Mouse (Mus musculus) heart, postnatal 0 days (tissue): Measurements from ENCODE around the gene Srr. TPM values are rescaled to one million over a fixed set of nuclear protein-coding genes. Genes with fewer than 3 reads are reported as not detected.

ENCODE experiments used
- ATAC-seq: fragments of 200-750 bp; cut with Nextera tagmentation; 2 replicates; pipeline ENCODE4 v1.8.0; 2017; ENCODE audit warnings: low read depth, moderate number of reproducible peaks, moderate library complexity; ENCODE audit not compliant: insufficient read depth
- DNase-seq: peaks from one replicate; pipeline ENCODE4 v3.0.0-alpha.2; 2016; ENCODE audit warnings: low spot score
- H3K27ac ChIP-seq: fragments of 300-500 bp; sonication (generic); 2 replicates; pipeline ENCODE4 v1.5.1; 2014; ENCODE audit warnings: low read depth, mild to moderate bottlenecking
- H3K27me3 ChIP-seq: fragments of 300-500 bp; sonication (generic); 2 replicates; pipeline ENCODE4 v1.6.1; 2014; ENCODE audit warnings: low read length, mixed read lengths; ENCODE audit not compliant: control insufficient read depth, insufficient read depth
- H3K36me3 ChIP-seq: fragments of 300-500 bp; sonication (generic); replicated peaks from 2 replicates; pipeline ENCODE4 v1.6.1; 2014; ENCODE audit warnings: low read length, mixed read lengths; ENCODE audit not compliant: control insufficient read depth, insufficient read depth
- H3K4me1 ChIP-seq: fragments of 300-500 bp; sonication (generic); 2 replicates; pipeline ENCODE4 v1.6.1; 2014; ENCODE audit warnings: antibody characterized with exemption; ENCODE audit not compliant: control insufficient read depth, insufficient read depth
- H3K4me2 ChIP-seq: fragments of 300-500 bp; sonication (generic); 2 replicates; pipeline ENCODE4 v1.6.1; 2014; ENCODE audit warnings: low read depth, mild to moderate bottlenecking, low read length, moderate library complexity
- H3K4me3 ChIP-seq: fragments of 300-500 bp; sonication (generic); 2 replicates; pipeline ENCODE4 v1.5.1; 2014; ENCODE audit warnings: low read depth, low read length
- H3K9ac ChIP-seq: fragments of 300-500 bp; sonication (generic); replicated peaks from 2 replicates; pipeline ENCODE4 v1.6.1; 2014; ENCODE audit warnings: low read depth, low read length, mixed read lengths
- H3K9me3 ChIP-seq: fragments of 300-500 bp; sonication (generic); replicated peaks from 2 replicates; pipeline ENCODE4 v1.6.1; 2016; ENCODE audit warnings: low read length; ENCODE audit not compliant: control insufficient read depth
- CTCF ChIP-seq: IDR thresholded peaks from 2 replicates; pipeline ENCODE4 v1.5.1; 2016; ENCODE audit warnings: antibody characterized with exemption, control low read depth, low read depth
- EP300 ChIP-seq: IDR thresholded peaks from 2 replicates; pipeline ENCODE4 v1.6.1; 2016; ENCODE audit warnings: antibody characterized with exemption, low read depth
- WGBS: fragments of 180-500 bp; shearing (Covaris S2); extraction: QIAGEN DNeasy Blood & Tissue Kit; methylation state at CpG from one replicate; pipeline ENCODE4 v1.1.7; 2014; 5-methylcytosine and 5-hydroxymethylcytosine counted together
- polyA plus RNA-seq: library from polyadenylated mRNA; unstranded; fragments of >200 nt; fragmentation: Nextera tagmentation; extraction: Ambion mirVana; gene quantifications from 2 replicates; pipeline ENCODE4 v1.2.1, GENCODE M21; 2015
- total RNA-seq: library from RNA; depleted of rRNA; stranded (reverse); fragments of >200 nt; gene quantifications from 2 replicates; pipeline ENCODE4 v1.2.3, GENCODE M21; 2014; ENCODE audit warnings: low replicate concordance

The Srr gene
- total and polyA plus RNA-seq, 2 experiments from 2014 or later = 14.5 to 34.0 TPM

DNA sequence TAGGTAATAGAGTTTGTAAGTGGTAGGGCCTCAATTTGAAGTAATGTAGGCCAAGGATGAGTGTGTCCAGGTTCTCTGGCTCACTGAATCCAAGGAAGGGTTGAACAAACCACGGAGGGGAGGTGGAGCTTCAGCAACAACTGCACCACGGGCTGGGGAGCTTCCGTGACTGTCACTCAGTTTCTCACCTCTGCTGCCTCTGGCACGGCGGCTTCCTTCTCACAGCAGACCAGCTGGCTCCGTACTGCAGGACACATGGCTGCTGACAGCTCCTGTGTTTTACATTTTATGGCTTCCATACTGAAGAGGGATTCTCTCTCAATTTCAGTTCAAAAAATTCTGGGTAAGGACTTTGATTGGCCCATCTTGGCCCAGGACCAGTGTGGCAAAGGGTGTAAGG is 6.5 kb downstream of the Srr start:
- TF ChIP-seq EP300 = no peak
- TF ChIP-seq CTCF = no peak
- Histone ChIP-seq H3K27ac (no peak overlapping the region), H3K9ac (no peak overlapping the region), H3K9me3 (no peaks in the 10 kb centered on the region), H3K36me3 (peaks cover 21% of the 10 kb centered on the region), H3K4me3 (no peak overlapping the region), H3K27me3 (no peaks in the 10 kb centered on the region), H3K4me2 (no peak overlapping the region), H3K4me1 (peaks cover 6% of the 10 kb centered on the region; the same call in 1 of the 2 replicates)
- DNase-seq (no peak), ATAC-seq (no peak)
- 73% methylated on average over 6 of the region's 6 CpGs for WGBS

DNA sequence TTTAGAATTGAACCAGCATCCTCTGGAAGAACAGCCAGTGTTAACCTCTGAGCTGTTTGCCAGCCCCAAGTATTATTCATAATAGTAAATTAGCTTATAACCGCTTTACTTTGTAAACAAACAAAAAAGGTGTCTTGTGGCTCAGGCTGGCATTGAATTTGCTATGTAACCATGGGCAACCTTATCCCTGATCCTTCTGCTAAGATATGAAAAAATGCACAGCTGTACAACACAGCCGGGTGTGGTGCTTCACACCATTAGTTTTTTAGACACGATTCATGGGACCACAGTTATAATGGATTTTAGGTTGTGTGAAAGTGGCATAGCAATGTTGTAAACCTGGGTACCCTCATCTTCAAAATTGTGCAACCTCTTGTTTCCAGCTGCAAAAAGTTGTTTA is 13.3 kb downstream of the Srr start:
- WGBS = 88% methylated on average over 3 of the region's 3 CpGs
- Histone ChIP-seq H3K9ac (no peak overlapping the region), H3K4me1 (peaks cover 6% of the 10 kb centered on the region; the same call in 1 of the 2 replicates), H3K4me2 (no peak overlapping the region), H3K4me3 (no peak overlapping the region), H3K36me3 (peaks cover 20% of the 10 kb centered on the region), H3K27ac (no peak overlapping the region), H3K9me3 (no peaks in the 10 kb centered on the region), H3K27me3 (no peaks in the 10 kb centered on the region)
- no peak for ATAC-seq
- no peak for TF ChIP-seq EP300
- TF ChIP-seq CTCF = no peak
- DNase-seq = no peak

DNA sequence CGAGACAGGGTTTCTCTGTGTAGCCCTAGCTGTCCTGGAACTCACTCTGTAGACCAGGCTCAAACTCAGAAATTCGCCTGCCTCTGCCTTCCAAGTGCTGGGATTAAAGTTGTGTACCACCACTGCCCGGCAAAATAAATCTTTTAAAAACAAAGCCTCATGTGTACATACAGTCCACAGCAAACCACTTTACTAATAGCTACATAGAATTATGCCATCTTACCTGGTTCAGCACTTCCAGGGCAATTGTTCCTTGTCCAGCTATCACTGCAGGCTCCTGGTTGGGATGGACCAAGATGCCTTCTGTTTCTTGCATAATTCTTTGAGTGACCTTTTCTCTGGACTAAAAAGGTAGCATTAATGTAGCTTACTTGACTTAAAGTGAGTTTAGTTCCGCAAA is 15.8 kb downstream of the Srr start:
- Histone ChIP-seq H3K4me1 (no peaks in the 10 kb centered on the region), H3K27me3 (no peaks in the 10 kb centered on the region), H3K4me2 (no peak overlapping the region), H3K9me3 (no peaks in the 10 kb centered on the region), H3K27ac (no peak overlapping the region), H3K9ac (no peak overlapping the region), H3K36me3 (peaks cover 43% of the 10 kb centered on the region), H3K4me3 (no peak overlapping the region)
- no peak for DNase-seq
- no peak for ATAC-seq
- no peak for TF ChIP-seq EP300
- no peak for TF ChIP-seq CTCF
- WGBS = 89% methylated on average over 4 of the region's 4 CpGs

DNA sequence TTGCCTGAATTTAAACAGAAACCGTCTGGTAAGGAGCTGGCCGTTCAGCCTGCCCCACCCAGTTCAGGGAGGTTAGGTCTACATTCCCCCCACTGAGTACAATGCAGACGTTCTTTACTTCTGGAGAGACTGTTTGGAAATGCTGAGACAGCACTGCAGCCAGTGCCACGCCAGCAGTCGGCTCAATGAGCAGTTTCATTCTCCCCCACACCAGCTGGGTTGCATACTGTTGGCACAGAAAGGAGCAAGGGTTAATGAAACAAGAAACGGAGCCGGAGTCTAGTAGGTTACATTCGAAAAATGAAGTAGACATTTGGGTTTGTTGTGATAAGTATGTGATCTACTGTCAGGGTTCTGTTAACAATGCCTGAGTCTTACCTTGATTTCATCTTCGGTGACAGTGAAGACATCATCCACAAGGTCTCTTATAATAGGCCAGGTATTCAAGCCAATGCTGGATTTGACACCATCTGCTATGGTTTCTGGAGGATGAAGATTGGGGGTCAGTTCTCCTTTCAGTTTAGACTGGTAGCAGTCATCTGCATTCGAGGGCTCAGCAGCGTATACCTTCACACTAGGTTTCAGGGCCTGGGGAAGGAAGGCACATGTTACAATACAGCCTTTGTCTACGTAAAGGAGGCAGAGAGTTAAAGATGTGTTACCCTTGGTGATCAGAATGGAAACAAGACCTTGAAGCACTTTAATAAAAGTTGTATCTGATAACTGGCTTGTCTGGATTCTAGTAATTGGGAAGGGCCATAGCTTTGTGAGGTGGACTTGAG is 16.9 kb downstream of the Srr start:
- 83% methylated on average over 12 of the region's 12 CpGs for WGBS
- DNase-seq (no peak), ATAC-seq (no peak)
- Histone ChIP-seq H3K9me3 (no peaks in the 10 kb centered on the region), H3K4me1 (no peaks in the 10 kb centered on the region), H3K27ac (no peak overlapping the region), H3K4me3 (no peak overlapping the region), H3K9ac (no peak overlapping the region), H3K36me3 (peaks cover 54% of the 10 kb centered on the region), H3K4me2 (no peak overlapping the region), H3K27me3 (no peaks in the 10 kb centered on the region)
- no peak for TF ChIP-seq EP300
- TF ChIP-seq CTCF = no peak

DNA sequence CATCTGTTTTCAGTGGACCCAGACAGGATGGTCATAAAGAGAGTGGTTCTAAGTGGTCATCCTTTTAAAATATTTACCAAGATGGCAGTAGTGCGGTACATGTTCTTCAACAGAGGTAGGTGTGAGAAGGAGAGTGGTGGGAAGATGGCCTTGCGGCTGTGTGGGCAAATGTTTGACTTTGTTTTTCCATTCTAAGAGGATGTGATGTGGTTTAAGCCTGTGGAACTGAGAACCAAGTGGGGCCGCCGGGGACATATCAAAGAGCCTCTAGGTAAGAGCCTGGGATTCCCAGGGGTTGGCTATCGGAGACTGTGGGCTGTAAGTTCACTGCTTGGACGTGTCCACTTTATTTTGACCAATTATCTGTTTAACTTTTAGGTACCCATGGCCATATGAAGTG is 17.9 kb downstream of the Srr start:
- Histone ChIP-seq H3K4me2 (no peak overlapping the region), H3K9ac (no peak overlapping the region), H3K4me3 (no peak overlapping the region), H3K27me3 (no peaks in the 10 kb centered on the region), H3K36me3 (peaks cover 63% of the 10 kb centered on the region), H3K27ac (no peak overlapping the region), H3K9me3 (no peaks in the 10 kb centered on the region), H3K4me1 (no peaks in the 10 kb centered on the region)
- TF ChIP-seq CTCF (no peak), EP300 (no peak)
- DNase-seq (no peak), ATAC-seq (no peak)
- 93% methylated on average over 6 of the region's 6 CpGs for WGBS

DNA sequence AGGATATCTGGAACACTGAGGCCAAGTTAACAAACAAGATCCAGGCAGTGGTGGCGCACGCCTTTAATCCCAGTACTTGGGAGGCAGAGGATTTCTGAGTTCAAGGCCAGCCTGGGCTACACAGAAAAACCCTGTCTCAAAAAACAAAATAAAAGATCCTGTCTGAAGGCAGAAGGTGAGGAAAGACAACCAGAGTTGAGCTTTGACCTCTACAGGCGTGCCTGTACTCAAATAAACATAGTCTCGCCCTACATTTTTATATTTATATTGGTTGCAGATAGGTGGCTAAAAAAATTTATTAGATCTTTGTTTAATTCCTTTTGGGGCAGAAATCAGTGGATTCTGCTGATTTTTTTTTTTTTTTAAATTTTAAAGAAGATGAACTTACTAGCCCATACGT is 23.3 kb downstream of the Srr start:
- Histone ChIP-seq H3K9ac (no peak overlapping the region), H3K27ac (no peak overlapping the region), H3K4me1 (peaks cover 7% of the 10 kb centered on the region; the same call in 1 of the 2 replicates), H3K4me3 (no peak overlapping the region), H3K9me3 (no peaks in the 10 kb centered on the region), H3K27me3 (no peaks in the 10 kb centered on the region), H3K36me3 (peaks cover 79% of the 10 kb centered on the region), H3K4me2 (no peak overlapping the region)
- no peak for ATAC-seq
- TF ChIP-seq EP300 (no peak), CTCF (no peak)
- DNase-seq = no peak
- WGBS = 92% methylated on average over 5 of the region's 5 CpGs
